Mouse (Mus musculus) brain, embryonic 14.5 days (tissue): ENCODE measurements around the gene Haus7. TPM values are rescaled to one million over a fixed set of nuclear protein-coding genes. Genes with fewer than 3 reads are reported as not detected.

Source experiments
- DNase-seq: peaks from one replicate; pipeline ENCODE4 v3.0.0-alpha.2; 2011; ENCODE audit warnings: low read depth
- CTCF ChIP-seq: fragments of 200-500 bp; IDR thresholded peaks from 2 replicates; pipeline ENCODE4 v1.5.1; 2012; ENCODE audit warnings: inconsistent platforms, mild to moderate bottlenecking, moderate library complexity, borderline replicate concordance; ENCODE audit not compliant: insufficient read depth, insufficient read length; ENCODE audit errors: extremely low read depth
- POLR2A ChIP-seq: fragments of 200-500 bp; IDR thresholded peaks from 2 replicates; pipeline ENCODE4 v1.6.1; 2012; ENCODE audit warnings: mild to moderate bottlenecking, inconsistent platforms, borderline replicate concordance; ENCODE audit not compliant: poor library complexity, insufficient read depth, insufficient read length, severe bottlenecking; ENCODE audit errors: extremely low read depth
- polyA plus RNA-seq: library from polyadenylated mRNA; depleted of rRNA; stranded (reverse); fragments of >200 nt; gene quantifications from 2 replicates; pipeline ENCODE4 v1.2.3, GENCODE M21; 2012

Haus7 gene
- polyA plus RNA-seq, 1 experiment = 45.6 TPM

- DNase-seq = no peak
These were observed 20.8 kb upstream of the Haus7 start for GRCm38 (mm10) chrX:73479656-73480055.

DNA sequence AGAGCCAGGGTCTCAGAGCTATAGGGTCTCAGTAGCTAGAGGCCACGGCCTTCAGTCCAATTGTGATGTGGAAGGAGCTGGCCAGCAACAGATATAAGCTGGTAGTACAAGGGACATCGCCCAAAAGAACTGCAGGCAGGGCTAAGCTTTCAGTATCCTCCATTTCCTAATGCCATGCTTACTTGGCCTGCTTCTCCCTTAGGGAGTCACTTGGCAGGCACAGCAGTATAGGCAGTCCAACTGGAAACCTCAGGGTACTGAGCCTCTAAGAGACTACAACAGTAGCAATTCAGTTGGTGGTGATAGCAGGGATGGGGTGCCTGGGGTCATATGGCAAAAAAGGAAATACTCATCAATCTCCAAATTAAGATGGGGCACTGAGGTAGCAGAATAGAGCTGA, 18.7 kb upstream of the Haus7 start:
- DNase-seq = no peak
- TF ChIP-seq POLR2A (no peak), CTCF (no peak)

More at GRCm38 (mm10) chrX:73479656-73480055, 20.8 kb upstream of the Haus7 start:
- TF ChIP-seq CTCF (no peak), POLR2A (no peak)

- TF ChIP-seq CTCF = no peak
- no peak for TF ChIP-seq POLR2A
- peak; percentile 14 for DNase-seq
These were observed 17.8 kb upstream of the Haus7 start for GRCm38 (mm10) chrX:73476621-73477020.

DNA sequence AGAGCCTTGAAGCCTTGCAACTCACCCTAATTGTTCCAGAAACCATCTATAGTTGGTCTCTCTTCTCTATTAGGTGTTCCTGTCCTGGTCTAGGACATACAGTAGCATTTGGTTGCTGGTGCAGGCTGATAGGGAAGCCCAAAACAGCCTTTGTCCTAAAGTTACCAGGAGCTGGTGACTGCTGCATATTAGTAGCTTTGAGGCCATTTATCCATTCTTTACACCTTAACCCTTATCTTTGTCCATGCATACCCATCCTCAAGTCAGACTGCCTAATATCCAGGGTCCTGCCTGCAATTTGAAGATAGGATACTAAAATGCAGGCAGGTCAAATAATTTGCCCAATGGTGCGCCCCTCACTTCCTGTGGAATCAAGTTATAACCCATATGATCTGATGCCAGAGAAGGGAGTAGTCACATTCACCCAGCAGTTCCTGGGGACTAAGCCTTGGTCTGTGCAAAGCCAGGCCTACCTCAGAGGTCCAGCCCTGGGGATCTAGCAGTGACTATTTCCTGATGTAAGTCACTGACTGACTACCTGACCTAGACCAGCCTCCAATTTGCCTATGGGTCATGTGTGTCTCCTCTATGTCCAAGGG, 16.9 kb upstream of the Haus7 start:
- no peak for DNase-seq
- no peak for TF ChIP-seq CTCF
- no peak for TF ChIP-seq POLR2A

GRCm38 (mm10) chrX:73474340-73475165, 15.7 kb upstream of the Haus7 start:
- TF ChIP-seq POLR2A (no peak), CTCF (no peak)
- DNase-seq = peak; percentile 25

DNA sequence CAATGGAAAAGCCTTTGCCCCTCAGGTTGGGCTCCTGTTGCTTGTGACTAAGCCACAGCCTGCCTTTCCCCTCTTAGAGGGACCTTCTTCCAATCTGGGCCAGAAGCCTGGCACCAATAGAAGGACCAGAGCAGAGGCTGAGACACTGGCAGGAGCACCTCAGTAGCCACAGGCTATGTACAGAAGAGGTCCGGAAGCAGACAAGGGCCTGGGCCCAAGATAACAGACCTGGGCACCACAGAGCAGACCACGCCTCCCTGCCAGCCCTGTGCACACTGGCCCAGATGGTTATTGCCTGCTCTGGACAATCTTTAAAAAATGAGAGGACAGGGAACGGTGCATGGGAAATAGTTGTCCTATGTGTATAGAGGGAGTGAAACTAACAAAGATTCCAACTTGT, 12.9 kb upstream of the Haus7 start:
- no peak for DNase-seq
- no peak for TF ChIP-seq POLR2A
- TF ChIP-seq CTCF = no peak

DNA sequence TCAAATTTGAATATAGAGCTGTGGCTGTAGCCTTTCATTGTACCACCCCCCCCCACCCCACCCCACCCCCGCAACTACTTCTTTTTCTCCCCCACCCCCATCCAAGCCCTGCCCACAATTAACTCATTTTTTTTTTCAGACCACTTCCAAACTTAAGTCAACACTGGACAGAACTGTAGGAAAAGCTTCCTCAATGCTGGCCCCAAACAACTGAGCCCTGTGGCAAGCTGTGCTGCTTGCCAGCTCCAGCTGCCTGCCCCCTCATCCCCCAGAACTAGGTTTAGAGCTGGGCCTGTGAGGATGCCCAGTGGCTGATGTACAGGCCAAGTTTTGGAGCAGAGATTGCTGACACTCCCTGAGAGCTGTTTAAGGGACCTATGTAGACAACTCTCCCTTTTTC, 9.9 kb upstream of the Haus7 start:
- no peak for DNase-seq
- TF ChIP-seq POLR2A (no peak), CTCF (no peak)

DNA sequence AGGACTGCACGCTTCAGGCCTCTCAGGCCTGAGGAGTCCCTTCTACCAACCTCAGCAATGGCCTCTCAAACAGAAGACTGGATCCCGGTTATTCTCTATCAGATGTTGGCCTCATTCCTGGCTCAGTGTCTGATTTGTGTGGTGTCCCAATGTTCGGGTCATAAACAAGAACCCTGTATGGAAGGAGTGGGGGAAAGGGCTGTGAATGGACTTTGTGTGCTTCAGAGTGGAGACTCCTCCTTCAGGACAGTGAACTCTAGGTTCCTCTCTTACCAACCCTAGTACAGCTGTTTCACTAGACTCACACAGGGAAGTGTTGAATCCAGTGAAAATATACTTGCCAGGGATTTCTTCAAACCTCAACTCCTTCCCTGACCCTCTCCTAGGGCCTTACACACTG, 9.5 kb upstream of the Haus7 start:
- DNase-seq = no peak
- TF ChIP-seq POLR2A (no peak), CTCF (no peak)

- peak; percentile 9 for DNase-seq
- TF ChIP-seq POLR2A (no peak), CTCF (no peak)
These were observed 8.8 kb upstream of the Haus7 start for GRCm38 (mm10) chrX:73467446-73468241.

DNA sequence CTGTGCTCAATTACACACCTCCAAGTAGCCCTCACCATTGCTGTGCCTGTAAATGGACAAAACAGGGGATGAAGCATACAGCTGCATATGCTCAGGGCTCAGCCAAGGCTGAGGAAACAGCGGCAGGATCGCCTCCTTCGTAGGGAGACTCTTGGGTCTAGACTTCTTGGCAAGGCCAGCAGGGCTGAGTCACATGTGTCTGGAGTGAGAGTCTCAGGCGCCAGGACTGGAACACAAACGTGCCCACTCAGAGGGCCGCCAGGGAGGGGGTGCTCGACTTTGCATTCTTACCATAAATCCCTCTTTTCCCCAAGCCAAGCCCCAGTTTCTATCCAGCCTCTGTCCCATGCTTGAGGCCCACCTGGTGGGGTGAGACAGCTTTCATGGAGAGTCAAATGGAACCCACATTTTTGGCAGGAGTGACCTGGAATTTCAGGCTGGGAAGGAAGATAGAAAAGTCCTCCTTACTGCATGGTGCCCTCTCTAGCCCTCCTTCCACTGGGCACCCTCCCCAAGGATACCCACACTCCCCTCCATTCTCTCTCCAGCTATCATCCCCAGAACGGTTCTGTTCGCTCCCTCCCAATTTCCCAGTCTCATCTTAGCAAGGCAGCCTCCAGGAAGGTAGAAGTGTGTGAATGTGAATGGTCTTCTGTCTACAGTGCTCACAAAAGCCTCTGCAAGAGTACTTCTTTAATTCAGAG, 6.8 kb upstream of the Haus7 start:
- TF ChIP-seq POLR2A = no peak
- peak; percentile 8 for DNase-seq

DNA sequence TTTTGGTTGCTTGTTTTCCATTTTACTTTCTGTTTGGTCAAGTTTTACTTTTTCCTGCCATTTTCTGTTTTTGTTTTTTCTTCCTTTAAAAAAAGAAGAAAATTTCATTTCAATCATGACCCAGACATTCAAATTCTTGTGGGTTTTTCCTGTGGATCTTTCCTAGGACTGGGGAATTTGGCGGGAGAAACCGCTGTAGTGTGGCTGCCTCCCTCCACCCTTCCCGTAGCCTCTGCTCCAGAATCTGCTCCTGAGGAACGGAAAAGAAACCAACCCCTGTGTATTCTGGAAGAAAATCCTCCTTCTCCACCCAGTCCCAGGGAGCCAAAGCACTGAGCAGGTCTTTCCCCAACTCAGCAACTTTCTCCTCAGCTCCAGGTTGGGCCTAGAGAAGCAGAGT, 1.9 kb upstream of the Haus7 start:
- no peak for TF ChIP-seq POLR2A
- no peak for TF ChIP-seq CTCF

More for the DNA sequence above, 1.9 kb upstream of the Haus7 start:
- no peak for DNase-seq
